Mouse (Mus musculus) kidney, postnatal 25 days (tissue): Measurements from ENCODE around the gene Ssx2ip.

ENCODE experiments used
- DNase-seq, 2 experiments: peaks; one replicate each; pipeline ENCODE4 v3.0.0; 2021; ENCODE audit warnings: mixed read lengths in 2 of 2

Ssx2ip gene

DNA sequence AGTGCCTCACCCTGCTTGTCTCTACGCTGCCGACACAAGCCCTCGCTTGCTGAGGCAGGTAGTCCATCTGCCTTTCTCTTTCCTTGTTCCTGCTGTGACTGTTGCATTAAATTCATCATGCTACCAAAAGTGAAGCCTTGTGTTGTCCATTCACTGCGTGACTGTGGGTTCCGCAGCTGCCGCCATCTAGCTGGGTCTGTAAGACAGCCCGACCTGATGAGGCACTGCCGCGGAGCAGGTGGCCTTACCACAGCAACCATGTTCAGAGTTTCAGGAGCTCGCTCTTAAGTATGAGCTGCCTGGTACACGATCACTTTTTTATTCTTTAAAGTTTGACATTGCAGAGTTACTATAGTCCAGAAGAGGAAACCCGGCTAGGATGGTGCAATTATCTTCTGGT lies 35.6 kb downstream of the Ssx2ip start:
- DNase-seq: no peak

DNA sequence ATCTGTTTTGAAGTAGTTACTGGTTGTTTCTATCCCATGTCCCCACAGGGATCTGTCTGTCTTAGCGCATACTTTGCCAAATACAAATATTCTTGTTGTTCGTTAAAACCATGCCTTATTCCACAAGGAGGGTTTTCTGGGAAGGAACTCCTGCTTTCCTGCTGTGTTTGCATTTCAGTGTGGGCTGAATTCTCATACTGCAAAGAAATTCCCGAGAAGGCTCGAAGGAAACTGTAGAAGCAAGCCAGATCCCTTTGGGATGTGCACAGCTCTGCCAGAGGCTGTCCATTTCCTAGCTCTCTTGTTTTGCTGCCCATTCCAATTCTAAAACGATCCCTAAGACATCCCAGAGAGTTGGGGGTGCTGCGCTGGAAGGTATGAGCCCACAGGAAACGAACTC lies 36.0 kb downstream of the Ssx2ip start:
- no peak for DNase-seq

- no peak for DNase-seq
These were observed 38.0 kb downstream of the Ssx2ip start for GRCm38 (mm10) chr3:146442484-146442883.

- peak; percentile 69 to 83 for DNase-seq
These were observed 38.5 kb downstream of the Ssx2ip start for GRCm38 (mm10) chr3:146442936-146443335.

- DNase-seq: peak; percentile 59 to 74
These were observed 38.9 kb downstream of the Ssx2ip start for GRCm38 (mm10) chr3:146443380-146443779.

DNA sequence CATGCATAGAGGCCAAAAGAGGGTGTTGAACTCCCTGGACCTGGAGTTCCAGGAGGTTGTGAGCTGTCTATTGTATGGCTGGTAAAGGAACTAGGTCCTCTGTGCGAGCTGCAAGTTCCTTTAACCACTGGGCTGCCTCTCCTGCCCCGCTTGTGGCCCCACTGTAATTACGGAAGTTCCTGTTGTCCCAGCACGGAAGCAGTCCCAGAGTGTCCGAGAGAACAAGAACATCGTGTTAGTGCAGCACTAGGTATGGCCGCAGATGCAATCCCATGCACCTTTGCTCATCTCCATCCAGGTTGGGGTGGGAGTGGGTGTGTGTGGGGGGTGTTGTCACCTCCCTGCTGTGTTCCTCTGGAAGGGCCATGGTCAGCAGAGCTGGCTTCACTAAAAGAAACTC lies 40.4 kb downstream of the Ssx2ip start:
- DNase-seq: no peak

GRCm38 (mm10) chr3:146447156-146447555 lies 42.7 kb downstream of the Ssx2ip start:
- DNase-seq: no peak

DNA sequence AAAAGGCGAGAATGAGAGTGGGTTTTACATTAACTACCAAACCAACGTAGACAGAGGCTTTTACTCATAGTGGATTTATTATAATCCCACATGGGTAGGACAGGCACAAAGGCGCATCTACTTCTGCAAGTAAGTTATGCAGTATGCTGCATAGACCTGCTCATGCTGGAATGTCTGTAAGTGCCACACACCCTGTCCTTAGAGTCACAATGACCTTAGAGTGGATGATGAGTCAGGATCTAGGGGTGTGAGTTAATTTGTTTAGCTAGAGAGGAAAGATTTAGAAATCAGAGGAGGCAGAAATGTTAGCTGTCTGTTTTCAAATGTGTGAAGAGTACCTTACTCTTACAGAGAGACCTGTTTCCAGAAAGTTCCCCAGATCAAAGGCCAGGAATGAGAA lies 43.2 kb downstream of the Ssx2ip start:
- DNase-seq: no peak

GRCm38 (mm10) chr3:146448372-146448771 lies 43.9 kb downstream of the Ssx2ip start:
- no peak for DNase-seq

- DNase-seq: peak; percentile 37 to 59
These were observed 44.5 kb downstream of the Ssx2ip start for GRCm38 (mm10) chr3:146448969-146449368.

DNA sequence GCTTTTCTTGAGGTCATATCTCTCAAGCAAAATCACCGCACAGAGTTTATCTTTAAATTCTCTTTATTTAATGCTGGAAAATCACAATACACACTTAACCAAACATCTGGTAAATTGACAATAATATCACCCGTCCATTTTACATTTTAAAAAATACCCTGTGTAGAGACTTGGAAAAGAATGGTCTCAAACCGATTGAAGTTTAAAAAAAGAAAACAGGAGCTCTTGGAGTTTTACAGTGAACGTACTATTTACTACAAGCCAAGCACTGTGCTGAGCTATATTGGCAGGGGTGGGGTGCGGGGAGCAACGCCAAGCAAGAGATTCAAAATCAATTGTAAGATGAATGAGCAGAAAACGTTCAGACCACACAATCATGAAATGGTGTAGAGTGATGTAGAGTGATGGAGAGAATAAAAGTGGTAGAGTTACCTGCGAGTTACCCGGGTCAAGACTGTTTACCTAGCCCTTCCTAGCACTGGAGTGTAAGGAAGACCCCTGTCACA lies 45.4 kb downstream of the Ssx2ip start, which contains the start of gene Ctbs:
TSS of gene Ctbs (plus strand) at position 51 of the 506 bp plus-strand sequence.
- no peak for DNase-seq

DNA sequence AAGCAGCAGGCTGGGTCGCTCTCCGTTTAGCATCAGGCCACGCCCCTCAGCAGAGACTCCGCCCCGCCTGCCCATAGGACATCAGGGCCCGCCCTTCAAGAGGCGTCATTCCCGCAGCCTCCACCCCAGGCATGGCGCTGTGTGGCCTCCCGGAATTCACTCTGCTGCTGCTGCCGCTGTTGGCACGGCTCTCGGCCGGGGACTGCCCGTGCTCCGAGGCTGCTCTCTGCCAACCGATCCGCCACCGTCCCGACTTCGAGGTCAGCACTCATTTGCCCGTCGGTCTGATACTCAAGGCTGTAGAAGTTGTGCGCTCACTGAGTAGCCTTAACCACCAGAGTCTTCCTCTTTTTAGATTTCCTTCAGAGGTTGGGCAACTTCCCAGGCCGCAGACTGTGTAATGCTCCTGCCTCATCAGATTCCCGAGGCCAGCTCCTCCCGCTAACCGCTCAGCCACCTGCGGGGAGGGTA lies 46.0 kb downstream of the Ssx2ip start:
- peak; percentile 97 to 98 for DNase-seq

DNA sequence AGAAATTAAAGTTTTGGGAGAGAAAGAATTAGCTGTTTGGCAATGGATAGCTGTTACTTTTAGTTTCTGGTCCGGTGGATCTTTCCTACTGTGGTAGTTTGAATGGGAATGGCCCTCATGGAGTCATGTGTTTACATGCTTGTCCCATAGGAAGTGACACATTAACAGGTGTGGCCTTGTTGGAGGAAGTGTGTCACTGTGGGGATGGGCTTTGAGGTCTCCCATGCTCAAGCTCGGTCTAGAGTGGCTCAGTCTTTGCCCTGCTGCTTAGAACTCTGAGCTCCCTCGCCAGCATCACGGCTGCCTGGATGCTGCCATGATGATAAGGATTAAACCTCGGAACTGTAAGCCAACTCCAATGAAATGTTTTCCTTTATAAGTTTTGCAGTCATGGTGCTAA lies 46.9 kb downstream of the Ssx2ip start:
- no peak for DNase-seq

DNA sequence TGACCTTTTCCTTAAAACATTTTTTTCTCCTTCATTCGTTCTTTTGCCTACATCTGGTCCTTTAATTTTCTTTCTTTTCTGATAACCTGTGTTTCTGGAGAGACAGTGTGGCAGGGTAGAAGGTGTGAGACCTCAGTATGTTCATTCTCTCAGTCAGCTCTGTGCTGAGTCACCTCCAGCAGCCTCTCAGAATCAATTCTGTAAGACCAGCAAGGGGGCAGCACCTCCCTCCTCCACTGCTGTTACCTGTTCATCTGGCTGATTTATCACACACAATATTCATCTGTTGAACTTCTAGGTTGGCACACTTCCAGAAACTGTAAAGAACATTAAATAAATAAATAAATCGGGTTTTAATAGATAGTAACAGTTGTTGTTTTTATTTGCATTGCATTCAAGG lies 58.5 kb downstream of the Ssx2ip start:
- no peak for DNase-seq

DNA sequence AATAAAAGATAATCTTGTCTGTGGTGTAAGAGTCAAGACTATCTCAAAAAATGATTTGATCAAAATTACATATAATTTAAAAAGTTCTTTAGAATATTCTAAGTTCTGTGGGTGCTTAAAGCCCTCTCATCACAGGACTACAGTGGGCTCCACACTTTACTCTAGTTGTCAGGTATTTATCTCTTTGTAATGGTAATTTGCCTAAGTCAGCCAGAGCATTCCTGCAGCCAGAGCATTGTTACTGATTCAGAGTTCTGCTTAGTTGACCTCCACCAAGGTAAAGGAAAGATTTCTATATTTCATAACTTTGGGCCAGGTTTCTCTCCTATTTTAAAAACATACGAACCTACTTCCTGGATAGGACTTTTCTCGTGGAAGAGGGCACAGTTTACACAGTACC lies 64.8 kb downstream of the Ssx2ip start:
- no peak for DNase-seq

DNA sequence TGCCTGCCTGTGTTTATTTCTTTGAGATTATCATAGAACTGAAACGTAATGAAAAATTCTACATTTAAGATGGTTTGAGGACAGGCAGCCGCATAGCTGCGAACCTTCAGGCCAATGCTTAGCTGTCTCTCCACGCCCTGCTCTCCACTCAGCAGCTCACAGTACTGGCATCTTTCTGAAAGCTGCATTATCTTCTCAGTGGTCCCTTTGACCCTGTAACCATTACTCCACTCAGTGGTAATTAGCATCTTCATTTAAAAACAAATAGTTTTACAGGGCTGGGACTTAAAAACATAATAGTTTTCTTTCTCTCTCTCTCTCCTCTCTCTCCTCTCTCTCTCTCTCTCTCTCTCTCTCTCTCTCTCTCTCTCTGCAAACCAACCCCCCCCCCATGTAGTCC lies 68.2 kb downstream of the Ssx2ip start:
- no peak for DNase-seq

DNA sequence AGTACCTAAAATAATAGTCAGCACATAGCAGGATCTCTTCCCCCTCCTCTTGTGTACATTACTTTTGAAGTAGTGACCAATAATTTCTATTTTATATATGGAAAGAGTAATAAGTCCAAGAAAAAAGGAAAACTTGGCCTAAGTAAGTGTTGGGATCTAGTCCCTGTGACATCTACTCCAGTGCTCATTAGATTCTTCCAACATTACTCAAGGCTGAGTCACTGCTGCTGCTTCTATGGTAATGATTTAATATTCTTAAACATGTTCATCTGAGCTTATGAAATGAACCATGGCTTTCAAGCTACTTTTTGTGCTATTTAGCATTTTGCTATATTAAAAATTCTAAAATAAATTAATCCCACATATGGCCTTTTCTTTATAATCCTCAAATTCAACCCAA lies 69.3 kb downstream of the Ssx2ip start:
- no peak for DNase-seq

GRCm38 (mm10) chr3:146474428-146474827 lies 70.0 kb downstream of the Ssx2ip start:
- peak in 1 of 2 experiments; percentile 17 for DNase-seq

- DNase-seq: no peak
These were observed 77.6 kb downstream of the Ssx2ip start for GRCm38 (mm10) chr3:146482044-146482443.

- no peak for DNase-seq
These were observed 82.0 kb downstream of the Ssx2ip start for GRCm38 (mm10) chr3:146486464-146486863.
